Mouse (Mus musculus) lung, adult 2 months (tissue): Measurements from ENCODE around the gene Sgo1. TPM values are rescaled to one million over a fixed set of nuclear protein-coding genes. Genes with fewer than 3 reads are reported as not detected.
"Not testable (repeated sequence)": the region's sequence is repeated elsewhere in the genome, so short reads cannot be mapped to it uniquely, and the experiment has no call there.

Experiments used
- DNase-seq: peaks from one replicate; pipeline ENCODE4 v3.0.0; 2022
- H3K4me1 ChIP-seq: fragments of 200-500 bp; 2 replicates; pipeline ENCODE4 v1.6.1; 2011; ENCODE audit warnings: low read length; ENCODE audit not compliant: control insufficient read depth, insufficient read depth
- H3K4me3 ChIP-seq: fragments of 200-500 bp; replicated peaks from 2 replicates; pipeline ENCODE3; 2011; ENCODE audit warnings: low read depth, mild to moderate bottlenecking, control low read depth, low read length; ENCODE audit errors: extremely low read depth
- CTCF ChIP-seq: fragments of 200-500 bp; IDR thresholded peaks from 2 replicates; pipeline ENCODE4 v1.5.1; 2011; ENCODE audit warnings: mild to moderate bottlenecking, low read length, control low read depth; ENCODE audit not compliant: insufficient read depth
- POLR2A ChIP-seq: fragments of 200-500 bp; IDR thresholded peaks from 2 replicates; pipeline ENCODE4 v1.6.1; 2011; ENCODE audit warnings: low read depth, mild to moderate bottlenecking, control low read depth, low read length, borderline replicate concordance; ENCODE audit errors: extremely low read depth
- WGBS: fragments of 180-500 bp; shearing (Covaris S2); methylation state at CpG from one replicate; pipeline ENCODE4 v1.1.7; 2018; 5-methylcytosine and 5-hydroxymethylcytosine counted together
- polyA plus RNA-seq: library from polyadenylated mRNA; depleted of rRNA; stranded (reverse); fragments of >200 nt; gene quantifications from 2 replicates; pipeline ENCODE4 v1.2.3, GENCODE M21; 2012

Gene Sgo1
- polyA plus RNA-seq, 1 experiment: 0.14 TPM

GRCm38 (mm10) chr17:53670453-53670852, 18.7 kb downstream of the Sgo1 start:
- WGBS: 87% methylated on average over 8 of the region's 8 CpGs
- no peak for TF ChIP-seq CTCF
- no peak for TF ChIP-seq POLR2A
- Histone ChIP-seq H3K4me1 (no peaks in the 10 kb centered on the region), H3K4me3 (no peak overlapping the region)
- DNase-seq: no peak

GRCm38 (mm10) chr17:53664703-53665382, 24.3 kb downstream of the Sgo1 start:
- H3K4me3 ChIP-seq: no peak overlapping the region
- DNase-seq: no peak
- no peaks in the 10 kb centered on the region for H3K4me1 ChIP-seq
- 85% methylated on average over 2 of the region's 2 CpGs for WGBS
- no peak for TF ChIP-seq POLR2A
- no peak for TF ChIP-seq CTCF

GRCm38 (mm10) chr17:53664267-53664666, 24.9 kb downstream of the Sgo1 start:
- 67% methylated on average over 3 of the region's 3 CpGs for WGBS
- Histone ChIP-seq H3K4me3 (no peak overlapping the region), H3K4me1 (no peaks in the 10 kb centered on the region)
- TF ChIP-seq POLR2A (no peak), CTCF (no peak)
- DNase-seq: no peak

- WGBS: 83% methylated on average over 6 of the region's 6 CpGs
- no peak for TF ChIP-seq POLR2A
- no peak for TF ChIP-seq CTCF
- H3K4me3 ChIP-seq: no peak overlapping the region
- no peak for DNase-seq
- no peaks in the 10 kb centered on the region for H3K4me1 ChIP-seq
Observed at GRCm38 (mm10) chr17:53661056-53661840, 27.9 kb downstream of the Sgo1 start.

- TF ChIP-seq CTCF (no peak), POLR2A (no peak)
- peak; percentile 10 for DNase-seq
- Histone ChIP-seq H3K4me3 (no peak overlapping the region), H3K4me1 (no peaks in the 10 kb centered on the region)
- WGBS: 64% methylated on average over 4 of the region's 4 CpGs
Observed at GRCm38 (mm10) chr17:53659738-53660137, 29.4 kb downstream of the Sgo1 start.

GRCm38 (mm10) chr17:53659230-53659629, 29.9 kb downstream of the Sgo1 start:
- Histone ChIP-seq H3K4me3 (no peak overlapping the region), H3K4me1 (no peaks in the 10 kb centered on the region)
- no peak for DNase-seq
- TF ChIP-seq CTCF (no peak), POLR2A (no peak)
- 80% methylated on average over 8 of the region's 8 CpGs for WGBS

- Histone ChIP-seq H3K4me1 (no peaks in the 10 kb centered on the region), H3K4me3 (no peak overlapping the region)
- WGBS: 83% methylated on average over 2 of the region's 2 CpGs
- DNase-seq: no peak
- TF ChIP-seq CTCF: no peak
- TF ChIP-seq POLR2A: no peak
Observed at GRCm38 (mm10) chr17:53658668-53659067, 30.5 kb downstream of the Sgo1 start.

GRCm38 (mm10) chr17:53657391-53657790, 31.7 kb downstream of the Sgo1 start:
- not testable (repeated sequence) for H3K4me3 ChIP-seq, H3K4me1 ChIP-seq, DNase-seq
- 71% methylated on average over 2 of the region's 2 CpGs for WGBS
- peak; percentile 52; the same call in 1 of the 2 replicates for TF ChIP-seq CTCF

GRCm38 (mm10) chr17:53656369-53656860, 32.7 kb downstream of the Sgo1 start:
- H3K4me1 ChIP-seq: no peaks in the 10 kb centered on the region
- TF ChIP-seq POLR2A: no peak
- TF ChIP-seq CTCF: no peak
- no peak for DNase-seq
- no peak overlapping the region for H3K4me3 ChIP-seq
- WGBS: 56% methylated on average over 6 of the region's 6 CpGs
